Mouse (Mus musculus) myocyte (in vitro differentiated cells): ENCODE data around the gene Rims3.

Experiments
- CEBPB ChIP-seq: IDR thresholded peaks from 2 replicates; pipeline ENCODE4 v1.6.1; 2011; ENCODE audit warnings: mild to moderate bottlenecking, moderate library complexity; ENCODE audit not compliant: poor library complexity, insufficient read depth, severe bottlenecking
- E2F4 ChIP-seq: IDR thresholded peaks from one replicate; pipeline ENCODE4 v1.6.1; 2011; ENCODE audit warnings: mild to moderate bottlenecking, control low read depth, moderate library complexity; ENCODE audit not compliant: insufficient read depth
- MAX ChIP-seq: IDR thresholded peaks from one replicate; pipeline ENCODE4 v1.6.1; 2011; ENCODE audit warnings: low read depth, mild to moderate bottlenecking, control low read depth
- MYOD1 ChIP-seq, 3 experiments: IDR thresholded peaks; one replicate each; pipeline ENCODE4 v1.6.1; 2011; ENCODE audit warnings: control low read depth in 2 of 3, low read depth in 2 of 3, mild to moderate bottlenecking in 2 of 3, moderate library complexity in 1 of 3; ENCODE audit not compliant: insufficient read length in 2 of 3, control insufficient read depth in 1 of 3
- MYOG ChIP-seq, 3 experiments: IDR thresholded peaks; one replicate each; pipeline ENCODE4 v1.6.1; 2011; ENCODE audit warnings: control low read depth in 2 of 3, low read depth in 2 of 3, mild to moderate bottlenecking in 2 of 3; ENCODE audit not compliant: insufficient read length in 2 of 3, control insufficient read depth in 1 of 3, insufficient read depth in 1 of 3
- POLR2A ChIP-seq: IDR thresholded peaks from one replicate; pipeline ENCODE4 v1.6.1; 2011; ENCODE audit warnings: low read depth, mild to moderate bottlenecking, control low read depth, moderate library complexity; ENCODE audit not compliant: insufficient read length
- POLR2AphosphoS2 ChIP-seq: IDR thresholded peaks from one replicate; pipeline ENCODE4 v1.6.1; 2011; ENCODE audit warnings: low read depth, control low read depth; ENCODE audit not compliant: insufficient read length
- SRF ChIP-seq: IDR thresholded peaks from one replicate; pipeline ENCODE4 v1.6.1; 2011; ENCODE audit warnings: low read depth; ENCODE audit not compliant: control insufficient read depth, insufficient read length
- TCF3 ChIP-seq: IDR thresholded peaks from one replicate; pipeline ENCODE4 v1.6.1; 2011; ENCODE audit warnings: low read depth, control low read depth; ENCODE audit not compliant: insufficient read length
- USF1 ChIP-seq: IDR thresholded peaks from one replicate; pipeline ENCODE4 v1.6.1; 2011; ENCODE audit warnings: low read depth, mild to moderate bottlenecking, control low read depth, moderate library complexity

GRCm38 (mm10) chr4:120895226-120895625, 40.6 kb downstream of the Rims3 start:
- TF ChIP-seq MYOD1 (IDR thresholded peaks at IDR 0.05; ENCODE audit: control insufficient read depth in 1 of 3, insufficient read length in 2 of 3, low read depth in 2 of 3) (no peak), POLR2A (no peak), MAX (no peak), USF1 (no peak), CEBPB (no peak), SRF (no peak), POLR2AphosphoS2 (no peak), E2F4 (no peak), TCF3 (no peak), MYOG (IDR thresholded peaks at IDR 0.05; ENCODE audit: control insufficient read depth in 1 of 3, insufficient read depth in 1 of 3, insufficient read length in 2 of 3, low read depth in 2 of 3) (no peak)
